Mouse (Mus musculus) C2C12 (cell line): ENCODE measurements around the gene Ndufs7. TPM values are rescaled to one million over a fixed set of nuclear protein-coding genes. Genes with fewer than 3 reads are reported as not detected.

ENCODE experiments used
- H3K27me3 ChIP-seq: one replicate; pipeline ENCODE4 v1.6.1; 2011; ENCODE audit not compliant: control insufficient read depth, insufficient read depth, insufficient read length
- H3K36me3 ChIP-seq: one replicate; pipeline ENCODE4 v1.6.1; 2011; ENCODE audit not compliant: control insufficient read depth, insufficient read depth
- H3K4me3 ChIP-seq: one replicate; pipeline ENCODE4 v1.5.1; 2011; ENCODE audit warnings: mild to moderate bottlenecking, control low read depth; ENCODE audit not compliant: poor library complexity, insufficient read depth, severe bottlenecking
- H3K79me2 ChIP-seq: one replicate; pipeline ENCODE4 v1.6.1; 2011; ENCODE audit not compliant: control insufficient read depth, insufficient read depth
- H3K79me3 ChIP-seq: one replicate; pipeline ENCODE4 v1.6.1; 2011; ENCODE audit warnings: low read depth, control low read depth
- H3ac ChIP-seq: one replicate; pipeline ENCODE3; 2011; ENCODE audit warnings: low read depth; ENCODE audit not compliant: control insufficient read depth, insufficient read length
- CEBPB ChIP-seq: IDR thresholded peaks from one replicate; pipeline ENCODE4 v1.6.1; 2011; ENCODE audit warnings: low read depth, mild to moderate bottlenecking, control low read depth, moderate library complexity
- CTCF ChIP-seq: IDR thresholded peaks from one replicate; pipeline ENCODE4 v1.5.1; 2011; ENCODE audit not compliant: control insufficient read depth, insufficient read depth, insufficient read length
- FOSL1 ChIP-seq: IDR thresholded peaks from one replicate; pipeline ENCODE4 v1.8.0; 2011; ENCODE audit warnings: mild to moderate bottlenecking, low read length; ENCODE audit not compliant: poor library complexity, insufficient read depth, severe bottlenecking
- MAX ChIP-seq: IDR thresholded peaks from one replicate; pipeline ENCODE4 v1.6.1; 2011; ENCODE audit warnings: mild to moderate bottlenecking, control low read depth
- MYOD1 ChIP-seq: IDR thresholded peaks from one replicate; pipeline ENCODE4 v1.6.1; 2011; ENCODE audit warnings: low read depth; ENCODE audit not compliant: control insufficient read depth, insufficient read length
- MYOG ChIP-seq: IDR thresholded peaks from one replicate; pipeline ENCODE4 v1.6.1; 2011; ENCODE audit not compliant: control insufficient read depth, insufficient read length; ENCODE audit errors: extremely low read depth
- USF1 ChIP-seq: IDR thresholded peaks from one replicate; pipeline ENCODE4 v1.6.1; 2011; ENCODE audit warnings: low read depth, mild to moderate bottlenecking, control low read depth, moderate library complexity
- polyA plus RNA-seq: library from polyadenylated mRNA; unstranded; fragments of >200 nt; fragmentation: generic; extraction: Trizol; gene quantifications from one replicate; pipeline ENCODE4 v1.2.1, GENCODE M21; 2012; ENCODE audit warnings: missing spikeins

Ndufs7 gene
- polyA plus RNA-seq, 1 experiment, result 288 TPM

DNA sequence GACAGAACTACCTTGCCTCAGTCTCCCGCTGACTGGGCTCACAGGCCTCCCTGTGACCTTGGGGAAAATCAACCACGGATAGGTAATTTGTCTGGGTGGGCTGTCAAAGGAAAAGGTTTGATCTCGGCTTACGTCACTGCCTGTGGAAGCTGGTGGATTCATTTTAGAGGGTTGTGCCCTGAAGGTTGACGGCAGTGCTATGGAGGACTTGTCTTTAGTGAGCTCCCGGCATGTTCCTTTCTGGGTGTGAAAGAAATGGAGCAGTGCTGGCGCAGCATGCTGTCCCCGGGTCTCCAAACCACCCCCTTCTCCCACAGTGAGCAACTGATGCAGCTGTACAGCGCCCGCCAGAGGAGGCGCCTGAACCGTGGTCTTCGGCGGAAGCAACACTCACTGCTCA, 44.4 kb downstream of the Ndufs7 start:
- Histone ChIP-seq H3K4me3 (peak overlapping the region; percentile 97), H3ac (peak overlapping the region; percentile 74), H3K36me3 (peaks cover 33% of the 10 kb centered on the region), H3K79me3 (peaks cover 17% of the 10 kb centered on the region), H3K27me3 (peaks cover 7% of the 10 kb centered on the region), H3K79me2 (peaks cover 31% of the 10 kb centered on the region)
- TF ChIP-seq USF1 (no peak), CTCF (no peak), MAX (no peak), FOSL1 (no peak), CEBPB (no peak), MYOD1 (no peak), MYOG (no peak)

DNA sequence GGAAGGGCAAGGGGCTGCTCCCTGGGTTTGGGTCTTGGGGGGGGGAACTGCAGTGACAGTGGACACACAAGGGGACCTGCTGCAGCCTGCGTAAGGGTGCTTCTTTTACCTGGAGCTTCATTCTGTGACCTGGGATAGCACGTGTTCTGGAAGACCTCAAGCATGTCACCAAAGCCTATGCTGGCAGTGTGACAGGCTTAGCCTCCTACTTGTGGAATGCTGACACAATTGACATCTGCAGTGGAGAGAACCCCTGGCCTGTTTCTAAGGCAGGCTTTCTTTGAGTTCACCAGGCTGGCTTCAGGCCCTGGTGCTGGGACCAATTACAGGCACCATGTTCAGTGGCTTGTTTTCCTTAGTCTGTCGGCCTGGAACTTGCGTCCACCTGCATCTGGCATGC, 45.4 kb downstream of the Ndufs7 start:
- peak overlapping the region; percentile 97 for H3K4me3 ChIP-seq
- H3K36me3 ChIP-seq, result peaks cover 29% of the 10 kb centered on the region
- H3K79me2 ChIP-seq, result peaks cover 31% of the 10 kb centered on the region
- H3ac ChIP-seq, result peak overlapping the region; percentile 85
- H3K27me3 ChIP-seq, result peaks cover 17% of the 10 kb centered on the region
- TF ChIP-seq CEBPB, result no peak
- no peak for TF ChIP-seq MYOG
- no peak for TF ChIP-seq CTCF
- TF ChIP-seq USF1, result no peak
- no peak for TF ChIP-seq MAX
- no peak for TF ChIP-seq MYOD1
- TF ChIP-seq FOSL1, result no peak
- H3K79me3 ChIP-seq, result peaks cover 17% of the 10 kb centered on the region

DNA sequence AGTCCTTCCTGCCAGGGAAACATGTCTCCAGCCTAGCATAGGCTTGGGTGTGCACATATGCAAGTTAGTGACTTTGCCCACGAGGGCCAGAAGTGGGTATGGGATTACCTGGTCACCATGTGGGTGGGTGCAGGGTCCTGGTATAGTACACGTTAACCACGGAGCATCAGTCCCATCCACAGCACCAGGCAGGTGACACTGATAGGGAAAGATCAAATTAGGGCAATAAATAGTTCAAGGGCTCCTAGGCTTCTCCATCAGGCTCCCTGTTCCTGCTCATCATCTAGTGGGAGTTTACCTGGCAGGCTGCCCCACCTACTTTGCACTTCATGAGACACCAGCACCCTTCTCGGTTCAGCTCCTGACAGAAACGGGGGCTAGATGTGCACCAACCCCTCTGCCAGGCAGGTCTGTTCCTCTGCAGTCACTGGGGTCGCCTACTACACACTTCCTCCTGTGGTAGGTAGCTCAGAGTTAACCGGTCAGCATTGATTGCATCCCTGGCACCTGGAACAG, 45.9 kb downstream of the Ndufs7 start:
- no peak for TF ChIP-seq MYOG
- TF ChIP-seq CEBPB, result no peak
- TF ChIP-seq CTCF, result no peak
- TF ChIP-seq USF1, result no peak
- no peak for TF ChIP-seq MYOD1
- TF ChIP-seq MAX, result no peak
- TF ChIP-seq FOSL1, result no peak
- H3K79me3 ChIP-seq, result peaks cover 17% of the 10 kb centered on the region
- H3ac ChIP-seq, result peak overlapping the region; percentile 85
- H3K79me2 ChIP-seq, result peaks cover 31% of the 10 kb centered on the region
- H3K27me3 ChIP-seq, result peaks cover 22% of the 10 kb centered on the region
- H3K36me3 ChIP-seq, result peaks cover 29% of the 10 kb centered on the region
- H3K4me3 ChIP-seq, result no peak overlapping the region

DNA sequence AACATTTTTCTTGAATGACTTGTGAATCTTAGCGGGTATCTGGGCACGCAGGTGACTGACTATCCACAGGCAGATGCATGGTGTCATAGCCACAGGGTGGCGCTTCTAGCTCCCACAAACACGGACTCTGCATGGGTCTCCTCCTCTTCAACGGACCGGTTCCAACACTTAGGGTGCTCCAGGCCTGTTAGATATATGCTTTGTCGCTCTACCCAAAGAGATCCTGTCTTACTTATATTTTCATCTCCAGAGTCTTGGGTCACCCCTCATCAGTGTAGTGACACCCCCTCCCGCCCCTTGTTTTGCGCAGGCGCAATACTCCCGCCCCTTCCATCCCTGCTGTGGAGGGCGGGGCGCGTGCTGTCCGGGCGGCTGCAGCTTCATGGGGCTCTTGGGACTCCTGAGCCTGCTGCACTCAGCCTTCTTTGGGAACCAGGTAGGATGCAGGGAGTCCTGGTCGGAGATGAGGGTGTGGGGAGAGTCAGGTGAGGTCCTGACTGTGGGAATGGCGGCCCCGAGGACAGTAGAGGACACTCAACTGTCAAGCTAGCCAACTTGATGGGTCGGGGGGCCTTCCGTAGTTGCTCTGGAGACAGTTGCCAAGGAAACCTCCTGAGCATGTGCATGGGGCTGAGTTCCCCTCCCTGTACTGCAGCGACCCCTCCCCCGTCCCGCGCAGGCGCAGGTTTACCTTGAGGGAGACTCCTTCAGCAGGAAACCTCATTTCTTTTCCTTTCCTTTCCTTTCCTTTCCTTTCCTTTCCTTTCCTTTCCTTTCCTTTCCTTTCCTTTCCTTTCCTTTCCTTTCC, 46.9 kb downstream of the Ndufs7 start, which contains the start of gene Apc2:
Apc2 (plus strand) TSS at position 360 of the 808 bp plus-strand sequence.
- no peak for TF ChIP-seq FOSL1
- peak; percentile 79 for TF ChIP-seq CTCF
- TF ChIP-seq USF1, result no peak
- TF ChIP-seq MYOG, result no peak
- peak; percentile 13 for TF ChIP-seq MYOD1
- no peak for TF ChIP-seq CEBPB
- no peak for TF ChIP-seq MAX
- Histone ChIP-seq H3K27me3 (peaks cover 31% of the 10 kb centered on the region), H3K4me3 (no peak within 1 kb of the TSS), H3ac (peak within 1 kb of the TSS; percentile 85), H3K79me3 (peaks cover 17% of the 10 kb centered on the region), H3K79me2 (peaks cover 31% of the 10 kb centered on the region), H3K36me3 (peaks cover 29% of the 10 kb centered on the region)

DNA sequence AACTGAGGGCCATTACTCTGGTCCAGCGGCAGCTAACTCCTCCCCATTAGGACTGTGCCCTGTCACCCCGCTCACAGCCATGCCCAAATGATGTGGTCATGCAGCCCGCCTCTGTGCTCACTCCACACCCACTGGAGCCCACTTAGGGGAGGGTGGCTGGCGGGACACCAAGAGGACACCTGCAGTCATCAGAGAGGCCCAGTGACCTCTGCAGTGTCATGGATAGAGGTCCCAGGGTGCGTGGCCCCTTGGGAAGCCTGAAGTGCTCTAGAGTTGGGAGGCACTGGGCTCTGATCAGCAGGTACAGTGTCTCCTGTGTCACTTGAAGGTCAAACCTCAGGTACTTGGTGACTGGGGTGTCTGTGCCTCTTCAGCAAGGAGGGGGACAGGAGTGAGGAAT, 47.9 kb downstream of the Ndufs7 start:
- peaks cover 17% of the 10 kb centered on the region for H3K79me3 ChIP-seq
- H3K27me3 ChIP-seq, result peaks cover 31% of the 10 kb centered on the region
- TF ChIP-seq MYOG, result no peak
- no peak for TF ChIP-seq MYOD1
- no peak for TF ChIP-seq CEBPB
- no peak for TF ChIP-seq USF1
- TF ChIP-seq MAX, result no peak
- TF ChIP-seq FOSL1, result no peak
- no peak for TF ChIP-seq CTCF
- peaks cover 29% of the 10 kb centered on the region for H3K36me3 ChIP-seq
- H3ac ChIP-seq, result no peak overlapping the region
- H3K4me3 ChIP-seq, result no peak overlapping the region
- peaks cover 31% of the 10 kb centered on the region for H3K79me2 ChIP-seq
